Mouse (Mus musculus) erythroblast, embryonic 14.5 days (primary cell): ENCODE results near the gene Adamts15.

Experiments used
- GATA1 ChIP-seq: IDR thresholded peaks from 2 replicates; pipeline ENCODE4 v1.6.1; 2012; ENCODE audit warnings: low read length, inconsistent platforms, mixed read lengths
- TAL1 ChIP-seq: IDR thresholded peaks from 3 replicates; pipeline ENCODE4 v1.6.1; 2012; ENCODE audit warnings: low read length, inconsistent platforms, mixed read lengths

- TF ChIP-seq GATA1 (no peak), TAL1 (no peak)
These were observed 5.8 kb downstream of the Adamts15 start for GRCm38 (mm10) chr9:30916266-30916968.
